Comparison of ENCODE assay signal across 8 mouse cellular contexts in the genomic region with DNA sequence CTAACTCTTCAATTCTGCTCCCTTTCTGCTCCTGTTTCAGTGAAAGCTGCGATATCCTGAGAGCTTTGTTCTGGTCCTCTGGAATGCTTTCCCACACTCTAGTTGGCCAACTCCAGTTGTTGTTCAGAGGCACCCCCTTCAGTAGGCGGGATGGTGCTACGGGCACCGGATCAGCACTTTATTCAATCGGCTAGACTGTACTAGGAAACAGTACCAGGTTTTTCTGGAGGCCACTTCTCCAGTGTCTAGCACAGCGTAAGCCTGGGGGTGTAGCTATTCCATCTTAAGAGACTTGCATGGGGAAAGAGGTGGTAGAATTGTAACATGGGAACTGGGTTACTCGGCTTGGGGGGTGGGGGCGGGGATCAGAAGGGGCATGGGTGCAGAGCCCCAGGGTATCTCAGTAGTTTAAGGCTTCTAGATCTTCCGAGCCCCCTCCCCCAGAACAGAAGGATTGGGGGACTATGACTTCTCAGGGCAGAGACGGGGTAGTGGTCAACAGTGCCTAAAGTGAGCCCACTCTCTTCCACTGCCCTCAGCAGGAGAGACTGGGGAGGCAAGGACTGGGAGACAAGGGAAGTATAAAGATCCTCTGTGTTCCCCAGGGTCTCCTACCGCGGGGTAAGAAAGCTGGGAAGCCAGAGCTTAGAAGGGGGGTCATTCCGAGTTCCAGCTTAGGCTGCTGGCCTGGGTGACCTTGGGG. TPM values are rescaled to one million over a fixed set of nuclear protein-coding genes. Genes with fewer than 3 reads are reported as not detected.
A peak's percentile ranks its signal among the peaks of the same experiment; 100 is the strongest.
DNase-seq lines count a peak whose midpoint lies in the region; ATAC-seq and TF ChIP-seq lines count a peak whose summit lies in the region.

No protein-coding gene starts in this region.

- H3K9ac ChIP-seq in intestine, postnatal 0 days (ENCODE audit: low read depth, low read length) = peak overlapping the region; percentile 42; the same call in 1 of the 2 replicates

- H3K4me1 ChIP-seq in megakaryocyte, embryonic 14.5 days = peaks cover 15% of the 10 kb centered on the region
- H3K4me1 ChIP-seq in intestine, postnatal 0 days (replicated peaks; ENCODE audit: control insufficient read depth, insufficient read depth, low read length) = peaks cover 6% of the 10 kb centered on the region; the same call in 1 of the 2 replicates
- peaks cover 10% of the 10 kb centered on the region; the same call in 1 of the 2 replicates for H3K4me1 ChIP-seq in olfactory bulb, adult 2 months (ENCODE audit: control insufficient read depth, insufficient read depth, low read length)

- no peak for TF ChIP-seq POLR2A in olfactory bulb, adult 2 months (IDR thresholded peaks at IDR 0.05; ENCODE audit: insufficient read depth, low read depth, low read length)

- peak; percentile 17 for DNase-seq in embryo, embryonic 10 days (ENCODE audit: low spot score)
- DNase-seq in embryo, embryonic 10.5 days (ENCODE audit: low spot score) = no peak
- DNase-seq in ovary, adult 18-20 months (ENCODE audit: low spot score) = no peak
- DNase-seq in testis, postnatal 10 days (ENCODE audit: low spot score) = no peak

- peaks cover 89% of the 10 kb centered on the region for H3K27me3 ChIP-seq in megakaryocyte, embryonic 14.5 days (replicated peaks)
- peaks cover 34% of the 10 kb centered on the region; the same call in 1 of the 2 replicates for H3K27me3 ChIP-seq in intestine, postnatal 0 days (replicated peaks; ENCODE audit: control insufficient read depth, insufficient read depth, low read length)

- 31% methylated on average over 13 of the region's 13 CpGs for WGBS in intestine, postnatal 0 days
- 22% methylated on average over 13 of the region's 13 CpGs for WGBS in olfactory bulb, adult 2 months

- peak overlapping the region; percentile 98 for H3K4me2 ChIP-seq in intestine, postnatal 0 days (replicated peaks; ENCODE audit: low read depth)

- H3K27ac ChIP-seq in intestine, postnatal 0 days (ENCODE audit: low read depth, low read length) = no peak overlapping the region
- H3K27ac ChIP-seq in olfactory bulb, adult 2 months (ENCODE audit: insufficient read depth, low read depth, low read length) = peak overlapping the region; percentile 50

- no peak for TF ChIP-seq CTCF in intestine, postnatal 0 days (IDR thresholded peaks at IDR 0.05; ENCODE audit: low read depth)
- TF ChIP-seq CTCF in olfactory bulb, adult 2 months (IDR thresholded peaks at IDR 0.05; ENCODE audit: insufficient read depth, low read depth, low read length) = no peak

- peak overlapping the region; percentile 91 for H3K4me3 ChIP-seq in megakaryocyte, embryonic 14.5 days (replicated peaks)
- peak overlapping the region; percentile 56 for H3K4me3 ChIP-seq in intestine, postnatal 0 days (ENCODE audit: low read depth, low read length)
- peak overlapping the region; percentile 48 for H3K4me3 ChIP-seq in olfactory bulb, adult 2 months (ENCODE audit: insufficient read depth, low read depth, low read length)

- peaks cover 3% of the 10 kb centered on the region; the same call in 1 of the 2 replicates for H3K9me3 ChIP-seq in megakaryocyte, embryonic 14.5 days
- H3K9me3 ChIP-seq in intestine, postnatal 0 days (ENCODE audit: control insufficient read depth) = no peaks in the 10 kb centered on the region

- no peaks in the 10 kb centered on the region for H3K36me3 ChIP-seq in megakaryocyte, embryonic 14.5 days (replicated peaks; ENCODE audit: low read length)
- H3K36me3 ChIP-seq in intestine, postnatal 0 days (ENCODE audit: control insufficient read depth, insufficient read depth) = no peaks in the 10 kb centered on the region

- ATAC-seq in megakaryocyte, adult 5-6 weeks (ENCODE audit: poor library complexity, severe bottlenecking) = no peak
- no peak; the same call in 1 of the 2 replicates for ATAC-seq in intestine, postnatal 0 days

RNA-seq across cellular contexts. Expression of gene Frmpd1, which starts 0.7 kb away (rescaled TPM):
- 0.08 TPM in 1 of 2 replicates, not detected in the other for polyA plus RNA-seq in megakaryocyte, embryonic 14.5 days (2012; ENCODE audit: insufficient read depth, low replicate concordance)
- not detected in 2 replicates for total RNA-seq in megakaryocyte, adult 5-6 weeks (2015)
- not detected in 2 replicates for total RNA-seq in megakaryocyte, adult 5-6 weeks (2017)
- 0.18 and 0.20 TPM in 2 replicates for polyA plus RNA-seq in intestine, postnatal 0 days (2015; fragmentation: Nextera tagmentation; extraction: Ambion mirVana)
- not detected in 2 replicates for polyA plus RNA-seq in olfactory bulb, adult 2 months (2012; ENCODE audit: insufficient read depth, insufficient read length, low replicate concordance, missing spikeins)
